Mouse (Mus musculus): ENCODE data around the gene Jph4. TPM values are rescaled to one million over a fixed set of nuclear protein-coding genes. Genes with fewer than 3 reads are reported as not detected.

The Jph4 gene
- polyA plus RNA-seq (2016; fragmentation: Nextera tagmentation; extraction: Ambion mirVana): 0.09 and 0.18 TPM in 2 replicates

DNA sequence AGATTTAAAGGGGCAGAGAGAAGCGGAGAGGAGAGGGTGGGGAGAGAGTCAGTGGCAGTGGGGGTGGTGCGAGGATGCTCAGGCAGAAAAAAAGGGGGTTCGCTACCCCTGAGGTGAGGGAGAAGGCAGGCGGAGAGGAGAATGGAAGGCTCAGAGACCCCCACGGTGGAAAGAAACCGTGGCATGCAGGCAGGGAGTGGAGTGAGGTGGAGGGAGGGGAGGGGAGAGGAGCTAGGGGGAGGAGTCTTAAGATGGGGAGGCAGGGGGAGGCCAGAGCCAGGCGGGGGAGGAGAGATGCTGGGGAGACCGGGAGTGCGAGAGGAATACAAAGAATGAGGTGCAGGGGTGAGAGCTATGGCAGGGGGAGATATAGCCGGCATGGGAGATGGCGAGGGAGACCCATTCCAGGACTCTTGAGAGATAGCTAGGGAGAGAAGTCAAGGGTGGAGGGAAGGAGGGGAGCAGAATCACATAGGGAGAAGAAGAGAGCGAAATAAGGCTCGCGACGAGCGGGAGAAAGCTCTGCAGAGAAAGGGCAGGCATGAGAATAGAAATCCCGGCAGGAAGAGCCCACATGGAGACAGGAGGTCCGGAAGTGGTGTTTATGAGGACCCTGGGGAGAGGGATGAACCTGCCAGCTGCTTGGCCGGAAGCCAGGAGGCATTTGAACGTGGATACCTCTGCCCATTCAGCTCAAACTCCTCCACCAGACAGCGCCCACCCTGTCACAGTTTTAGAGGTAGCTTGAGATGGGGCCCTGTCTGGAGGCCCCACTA lies at the start of gene Jph4:
Jph4 (minus strand) TSS at position 511 of the 776 bp plus-strand sequence.
- 7% methylated on average over 21 of the region's 21 CpGs for WGBS
- no peaks in the 10 kb centered on the region for H3K9me3 ChIP-seq (replicated peaks)
- peak within 1 kb of the TSS; percentile 100 for H3K4me2 ChIP-seq
- H3K9ac ChIP-seq: no peak within 1 kb of the TSS
- no peaks in the 10 kb centered on the region for H3K36me3 ChIP-seq
- no peak for ATAC-seq (ENCODE audit: insufficient number of reproducible peaks, low FRiP score)
- H3K4me3 ChIP-seq: peak within 1 kb of the TSS; percentile 58
- no peak within 1 kb of the TSS for H3K27ac ChIP-seq (ENCODE audit: poor library complexity, severe bottlenecking)
- H3K27me3 ChIP-seq (replicated peaks): peaks cover 65% of the 10 kb centered on the region
- peaks cover 30% of the 10 kb centered on the region for H3K4me1 ChIP-seq (replicated peaks)

GRCm38 (mm10) chr14:55164172-55164806 lies 47.6 kb upstream of the Jph4 start:
- Histone ChIP-seq H3K4me3 (no peak overlapping the region), H3K9me3 (replicated peaks) (0 out of 2 replicates have a peak, but pooled peaks cover 4% of the 10 kb centered on the region), H3K4me1 (replicated peaks) (peaks cover 9% of the 10 kb centered on the region), H3K9ac (no peak overlapping the region), H3K4me2 (no peak overlapping the region), H3K27ac (ENCODE audit: poor library complexity, severe bottlenecking) (no peak overlapping the region), H3K27me3 (replicated peaks) (peaks cover 35% of the 10 kb centered on the region), H3K36me3 (no peaks in the 10 kb centered on the region)
- WGBS: 73% methylated on average over 5 of the region's 5 CpGs
- no peak for ATAC-seq (ENCODE audit: insufficient number of reproducible peaks, low FRiP score)

DNA sequence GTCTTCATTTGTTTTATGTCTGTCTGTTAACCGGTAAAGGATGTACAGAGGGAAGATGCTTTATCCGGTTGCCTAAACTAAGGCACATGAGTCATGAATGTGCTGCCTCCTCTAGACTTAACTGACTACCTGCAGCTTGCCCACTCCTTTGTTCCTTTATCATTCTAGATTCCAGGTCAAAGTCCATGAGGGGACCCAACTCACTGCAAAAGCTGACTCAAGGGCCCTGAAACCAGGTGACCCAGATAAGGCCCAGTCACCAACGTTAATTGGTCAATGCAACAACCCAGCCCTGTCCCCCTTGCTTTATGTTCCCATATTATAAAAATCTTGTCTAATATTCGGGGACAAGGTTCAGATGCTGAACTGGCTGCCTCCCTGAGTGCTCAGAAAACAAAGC lies 45.4 kb upstream of the Jph4 start:
- ATAC-seq (ENCODE audit: insufficient number of reproducible peaks, low FRiP score): no peak
- no peak overlapping the region for H3K4me3 ChIP-seq
- no peak overlapping the region for H3K4me2 ChIP-seq
- H3K9me3 ChIP-seq (replicated peaks): no peaks in the 10 kb centered on the region
- no peaks in the 10 kb centered on the region for H3K36me3 ChIP-seq
- no peak overlapping the region for H3K27ac ChIP-seq (ENCODE audit: poor library complexity, severe bottlenecking)
- 71% methylated on average over 4 of the region's 4 CpGs for WGBS
- H3K4me1 ChIP-seq (replicated peaks): peaks cover 15% of the 10 kb centered on the region
- H3K9ac ChIP-seq: no peak overlapping the region
- peaks cover 17% of the 10 kb centered on the region; the same call in 1 of the 2 replicates for H3K27me3 ChIP-seq (replicated peaks)

DNA sequence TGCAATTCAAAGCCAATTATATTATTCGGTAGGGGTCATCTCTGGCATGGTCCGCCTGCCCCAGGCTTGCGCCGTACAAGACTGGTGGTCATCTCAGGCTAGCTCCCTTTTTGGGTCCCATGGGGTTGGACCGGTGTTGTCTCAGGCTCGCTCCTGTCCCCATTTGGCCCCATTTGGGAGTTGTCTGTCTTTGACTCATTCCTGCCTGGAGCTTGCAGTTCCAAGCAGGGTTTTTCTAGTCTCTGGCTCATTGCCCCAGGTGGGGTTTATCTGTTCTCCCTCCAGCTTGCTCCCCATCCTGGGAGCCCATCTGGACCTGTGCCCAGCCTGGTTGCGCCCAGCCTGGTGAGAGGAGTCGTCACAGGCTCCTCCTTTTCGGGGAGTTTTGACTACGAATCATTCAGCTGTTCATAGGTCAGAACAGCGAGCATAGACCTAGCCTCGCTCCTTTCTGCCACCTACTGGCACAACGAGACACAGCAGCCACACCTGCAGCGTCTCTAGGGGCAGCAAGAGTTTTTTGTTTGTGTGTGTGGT lies 44.4 kb upstream of the Jph4 start:
- Histone ChIP-seq H3K9ac (no peak overlapping the region), H3K27ac (ENCODE audit: poor library complexity, severe bottlenecking) (no peak overlapping the region), H3K27me3 (replicated peaks) (peaks cover 17% of the 10 kb centered on the region; the same call in 1 of the 2 replicates), H3K4me2 (peak overlapping the region; percentile 62), H3K36me3 (no peaks in the 10 kb centered on the region), H3K4me3 (peak overlapping the region; percentile 22; the same call in 1 of the 2 replicates), H3K9me3 (replicated peaks) (no peaks in the 10 kb centered on the region), H3K4me1 (replicated peaks) (peaks cover 16% of the 10 kb centered on the region)
- WGBS: 30% methylated on average over 14 of the region's 14 CpGs
- ATAC-seq (ENCODE audit: insufficient number of reproducible peaks, low FRiP score): peak; percentile 39; the same call in 1 of the 2 replicates

DNA sequence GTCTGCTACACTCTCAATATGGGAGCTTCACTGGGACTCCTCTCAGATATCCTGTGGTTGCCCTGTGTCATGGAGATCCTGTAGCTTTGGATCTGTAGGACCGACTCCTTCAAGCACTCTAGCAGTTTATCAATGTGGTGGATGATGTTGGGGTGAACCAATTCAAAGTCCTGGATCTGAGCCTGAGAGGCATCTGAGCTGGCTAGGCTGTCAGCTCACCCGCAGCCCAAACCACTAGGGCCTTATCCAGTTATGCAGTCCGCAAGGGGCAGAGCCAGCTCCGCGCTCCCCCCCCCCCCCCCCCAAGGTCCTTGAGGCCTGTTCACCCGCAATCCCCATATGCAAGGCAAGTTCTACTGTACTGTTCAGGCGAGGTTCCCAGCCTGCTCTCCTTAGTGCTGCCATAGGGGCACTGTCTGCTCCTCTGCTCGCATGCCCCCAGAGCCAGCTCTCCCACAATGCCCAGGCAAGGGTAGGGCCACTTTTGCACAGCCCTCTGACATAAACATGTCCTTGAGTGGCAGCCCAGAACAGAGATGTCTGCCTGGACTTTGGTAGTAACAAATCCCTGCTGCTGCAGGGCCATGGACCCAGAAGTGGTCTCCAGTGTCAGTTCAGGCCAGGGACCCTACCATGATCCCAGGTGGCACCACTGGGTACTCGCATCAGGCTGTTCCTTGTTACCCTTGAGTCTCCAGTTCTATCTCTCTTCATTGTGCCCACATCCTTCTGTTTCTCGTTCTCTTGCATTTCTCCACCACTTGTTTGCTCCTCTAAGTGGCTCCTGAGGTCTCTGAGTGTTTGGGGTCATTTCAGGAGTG lies 43.7 kb upstream of the Jph4 start:
- Histone ChIP-seq H3K9ac (peak overlapping the region; percentile 11; the same call in 1 of the 2 replicates), H3K4me3 (no peak overlapping the region), H3K27me3 (replicated peaks) (peaks cover 16% of the 10 kb centered on the region; the same call in 1 of the 2 replicates), H3K27ac (ENCODE audit: poor library complexity, severe bottlenecking) (no peak overlapping the region), H3K4me1 (replicated peaks) (peaks cover 16% of the 10 kb centered on the region), H3K9me3 (replicated peaks) (no peaks in the 10 kb centered on the region), H3K4me2 (no peak overlapping the region), H3K36me3 (no peaks in the 10 kb centered on the region)
- 63% methylated on average over 10 of the region's 10 CpGs for WGBS
- ATAC-seq (ENCODE audit: insufficient number of reproducible peaks, low FRiP score): 0 out of 2 replicates have a peak, but pooled peaks have one; percentile 9

DNA sequence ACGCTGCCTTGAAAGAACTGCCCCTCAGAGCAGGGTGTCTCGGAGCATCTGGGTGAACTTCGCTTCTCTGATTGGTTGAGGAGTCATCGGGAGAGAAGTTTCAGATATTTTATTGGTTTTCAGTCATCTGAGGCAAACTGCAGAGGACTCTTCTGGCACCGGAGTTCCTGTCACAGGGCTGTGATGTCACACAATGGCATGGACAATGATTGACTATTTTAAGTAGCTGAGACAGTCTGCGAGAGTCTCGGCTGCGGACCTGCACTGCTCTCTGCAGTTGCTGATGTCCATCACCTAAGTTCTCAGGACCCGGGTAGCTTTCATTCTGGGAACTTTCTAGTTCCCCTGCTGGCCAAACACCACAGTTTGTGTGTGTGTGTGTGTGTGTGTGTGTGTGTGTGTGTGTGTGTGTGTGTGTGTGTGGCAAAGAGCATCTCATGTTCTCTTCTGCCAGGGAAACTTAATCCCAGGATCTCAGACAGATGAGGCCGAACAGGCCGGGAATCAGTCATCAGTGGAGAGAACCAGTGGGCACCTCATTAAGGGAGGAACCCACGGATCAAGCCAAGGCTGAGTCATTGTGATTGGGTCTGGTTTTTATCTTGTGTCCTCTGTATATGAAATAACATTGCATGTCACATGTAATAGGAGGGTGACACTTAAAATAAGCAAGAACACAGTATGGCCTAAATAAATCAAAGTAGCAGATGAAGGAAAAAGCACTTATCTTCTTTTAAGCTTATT lies 40.8 kb upstream of the Jph4 start:
- Histone ChIP-seq H3K4me2 (peak overlapping the region; percentile 33), H3K9me3 (replicated peaks) (no peaks in the 10 kb centered on the region), H3K27ac (ENCODE audit: poor library complexity, severe bottlenecking) (no peak overlapping the region), H3K4me3 (no peak overlapping the region), H3K27me3 (replicated peaks) (peaks cover 7% of the 10 kb centered on the region; the same call in 1 of the 2 replicates), H3K4me1 (replicated peaks) (peaks cover 16% of the 10 kb centered on the region), H3K9ac (no peak overlapping the region), H3K36me3 (no peaks in the 10 kb centered on the region)
- no peak for ATAC-seq (ENCODE audit: insufficient number of reproducible peaks, low FRiP score)
- WGBS: 50% methylated on average over 12 of the region's 12 CpGs

DNA sequence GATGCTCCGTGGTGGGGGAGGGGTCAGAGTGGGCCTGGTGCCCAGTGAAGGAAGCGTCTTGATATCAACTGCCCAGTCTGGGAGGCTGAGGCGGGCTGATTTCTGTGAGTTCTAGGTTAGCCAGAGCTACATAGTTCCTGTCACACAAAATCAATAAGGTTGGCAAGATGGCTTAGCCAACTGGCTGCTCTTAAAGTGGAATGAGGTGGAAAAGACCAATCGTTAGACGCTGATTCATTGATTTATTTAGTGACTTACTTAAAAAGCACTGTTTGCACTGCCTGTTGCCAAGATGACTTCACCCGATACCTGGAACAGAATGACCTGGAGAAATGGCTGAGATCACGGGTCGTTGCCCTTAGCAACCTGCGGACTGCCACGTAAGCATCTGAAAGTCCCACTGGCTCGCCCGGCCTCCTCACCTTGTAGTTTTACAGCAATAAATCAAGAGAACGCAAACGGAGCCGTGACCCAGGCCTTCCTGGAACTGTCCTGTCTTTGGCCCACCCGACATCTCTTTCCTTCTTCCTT lies 36.3 kb upstream of the Jph4 start:
- no peaks in the 10 kb centered on the region for H3K9me3 ChIP-seq (replicated peaks)
- no peak overlapping the region for H3K4me3 ChIP-seq
- no peaks in the 10 kb centered on the region for H3K36me3 ChIP-seq
- 90% methylated on average over 16 of the region's 16 CpGs for WGBS
- no peak overlapping the region for H3K4me2 ChIP-seq
- H3K27ac ChIP-seq (ENCODE audit: poor library complexity, severe bottlenecking): no peak overlapping the region
- H3K27me3 ChIP-seq (replicated peaks): peaks cover 3% of the 10 kb centered on the region; the same call in 1 of the 2 replicates
- H3K4me1 ChIP-seq (replicated peaks): peaks cover 16% of the 10 kb centered on the region
- no peak for ATAC-seq (ENCODE audit: insufficient number of reproducible peaks, low FRiP score)
- H3K9ac ChIP-seq: no peak overlapping the region

DNA sequence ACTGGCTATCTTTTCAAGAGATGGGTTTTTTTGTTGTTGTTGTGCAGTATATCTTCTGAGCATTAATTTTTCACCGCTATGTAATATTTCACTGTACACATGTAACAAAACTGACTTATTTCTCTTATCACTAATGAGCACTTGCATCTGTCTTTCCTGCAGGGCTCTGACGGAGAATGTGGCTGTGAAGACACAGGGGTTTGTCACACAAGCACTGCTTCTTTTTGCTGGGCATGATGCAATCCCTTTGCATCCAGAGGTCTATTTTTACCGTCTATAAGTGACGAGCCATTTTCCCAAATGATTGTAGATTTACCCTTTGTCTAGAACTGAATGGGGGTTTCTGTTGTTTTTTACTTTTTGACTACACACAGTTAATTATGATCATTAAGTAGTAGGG lies 35.4 kb upstream of the Jph4 start:
- ATAC-seq (ENCODE audit: insufficient number of reproducible peaks, low FRiP score): no peak
- H3K4me3 ChIP-seq: no peak overlapping the region
- 0 out of 2 replicates have a peak, but pooled peaks cover 3% of the 10 kb centered on the region for H3K27me3 ChIP-seq (replicated peaks)
- no peak overlapping the region for H3K9ac ChIP-seq
- H3K4me1 ChIP-seq (replicated peaks): peaks cover 15% of the 10 kb centered on the region
- H3K27ac ChIP-seq (ENCODE audit: poor library complexity, severe bottlenecking): no peak overlapping the region
- H3K36me3 ChIP-seq: no peaks in the 10 kb centered on the region
- WGBS: 74% methylated on average over 4 of the region's 4 CpGs
- no peak overlapping the region for H3K4me2 ChIP-seq
- no peaks in the 10 kb centered on the region for H3K9me3 ChIP-seq (replicated peaks)

- Histone ChIP-seq H3K4me2 (no peak overlapping the region), H3K9ac (no peak overlapping the region), H3K9me3 (replicated peaks) (no peaks in the 10 kb centered on the region), H3K27me3 (replicated peaks) (0 out of 2 replicates have a peak, but pooled peaks cover 3% of the 10 kb centered on the region), H3K4me3 (no peak overlapping the region), H3K4me1 (replicated peaks) (peaks cover 16% of the 10 kb centered on the region; the same call in 1 of the 2 replicates), H3K27ac (ENCODE audit: poor library complexity, severe bottlenecking) (no peak overlapping the region), H3K36me3 (no peaks in the 10 kb centered on the region)
- ATAC-seq (ENCODE audit: insufficient number of reproducible peaks, low FRiP score): no peak
- WGBS: 41% methylated on average over 5 of the region's 5 CpGs
Measured at GRCm38 (mm10) chr14:55150985-55151384, 34.2 kb upstream of the Jph4 start.

DNA sequence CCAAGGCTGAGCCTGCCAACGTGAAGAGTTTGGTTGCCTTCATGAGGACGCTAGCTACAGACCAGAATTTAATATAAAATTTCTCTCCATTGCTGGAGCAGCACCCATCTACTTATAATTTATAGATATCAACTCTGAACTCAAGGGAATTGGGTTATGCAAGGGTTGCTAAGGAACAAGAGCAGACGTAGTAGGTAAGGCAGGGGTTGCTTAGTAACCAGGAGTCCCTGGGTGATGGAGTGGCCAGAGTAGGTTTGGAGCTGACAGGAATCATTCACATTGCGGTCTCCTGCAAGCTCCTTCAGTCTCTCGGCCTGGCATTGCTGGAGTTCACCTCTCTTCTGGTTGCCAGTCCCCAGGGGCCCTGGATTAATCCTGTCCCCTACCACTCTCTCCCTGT lies 32.3 kb upstream of the Jph4 start:
- no peak for ATAC-seq (ENCODE audit: insufficient number of reproducible peaks, low FRiP score)
- Histone ChIP-seq H3K4me3 (no peak overlapping the region), H3K27me3 (replicated peaks) (0 out of 2 replicates have a peak, but pooled peaks cover 3% of the 10 kb centered on the region), H3K9ac (no peak overlapping the region), H3K9me3 (replicated peaks) (no peaks in the 10 kb centered on the region), H3K4me2 (no peak overlapping the region), H3K4me1 (replicated peaks) (peaks cover 16% of the 10 kb centered on the region; the same call in 1 of the 2 replicates), H3K27ac (ENCODE audit: poor library complexity, severe bottlenecking) (no peak overlapping the region), H3K36me3 (no peaks in the 10 kb centered on the region)
- 77% methylated on average over 5 of the region's 5 CpGs for WGBS
